12 mouse cellular contexts compared by ENCODE assay signal in the genomic region with DNA sequence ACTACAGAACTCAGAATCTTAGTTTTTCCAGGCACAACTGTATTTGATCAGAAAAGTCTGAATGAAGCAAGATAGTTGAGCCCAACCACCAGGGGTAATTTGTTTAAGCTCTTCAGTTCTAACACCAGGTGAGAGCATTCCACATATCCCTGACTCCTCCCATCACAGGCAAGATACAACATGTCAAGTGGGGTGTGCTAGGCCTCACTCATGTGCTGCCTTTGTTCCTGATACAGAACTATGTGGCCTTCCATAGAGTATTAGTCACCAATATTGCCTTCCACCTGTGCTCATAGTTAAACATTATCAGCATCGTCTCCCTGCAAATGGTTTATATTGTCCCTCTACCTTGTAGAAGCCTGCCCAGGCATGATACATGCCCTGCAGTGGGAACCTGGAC. TPM values are rescaled to one million over a fixed set of nuclear protein-coding genes. Genes with fewer than 3 reads are reported as not detected.
"Had no signal": no experiment of that assay in that cellular context is flagged by ENCODE, and none has a peak within 500 bp of the region (broad histone marks: within the 10 kb centered on the region; RNA-seq: fewer than 3 reads in every experiment).

No protein-coding gene starts in this region.

- H3K4me2 ChIP-seq: liver, embryonic 11.5 days; liver, embryonic 15.5 days; midbrain, embryonic 12.5 days had no signal

- H3K9ac ChIP-seq: liver, embryonic 15.5 days; midbrain, embryonic 12.5 days had no signal

- H3K27me3 ChIP-seq: liver, embryonic 15.5 days; megakaryocyte, embryonic 14.5 days; midbrain, embryonic 12.5 days had no signal

- H3K9me3 ChIP-seq: liver, embryonic 15.5 days; megakaryocyte, embryonic 14.5 days; midbrain, embryonic 12.5 days had no signal

- H3K36me3 ChIP-seq: liver, embryonic 15.5 days; midbrain, embryonic 12.5 days had no signal

- DNase-seq: kidney, adult 18-20 months; kidney, postnatal 10 days; kidney, postnatal 4 days; left cerebral cortex, postnatal 4 days; lung, postnatal 10 days; thymus, postnatal 36 days had no signal

- H3K4me1 ChIP-seq: liver, embryonic 15.5 days; megakaryocyte, embryonic 14.5 days; midbrain, embryonic 12.5 days had no signal

- H3K4me3 ChIP-seq: layer of hippocampus, adult 2 months; liver, embryonic 15.5 days; megakaryocyte, embryonic 14.5 days; midbrain, embryonic 12.5 days had no signal

- H3K27ac ChIP-seq: layer of hippocampus, adult 2 months; liver, embryonic 15.5 days; macrophage; midbrain, embryonic 12.5 days had no signal

RNA-seq across cellular contexts. Expression of a gene that starts 36.6 kb away (rescaled TPM):
- polyA plus RNA-seq: macrophage had no signal
